Comparison of ENCODE assay signal across 12 mouse cellular contexts in the genomic region with DNA sequence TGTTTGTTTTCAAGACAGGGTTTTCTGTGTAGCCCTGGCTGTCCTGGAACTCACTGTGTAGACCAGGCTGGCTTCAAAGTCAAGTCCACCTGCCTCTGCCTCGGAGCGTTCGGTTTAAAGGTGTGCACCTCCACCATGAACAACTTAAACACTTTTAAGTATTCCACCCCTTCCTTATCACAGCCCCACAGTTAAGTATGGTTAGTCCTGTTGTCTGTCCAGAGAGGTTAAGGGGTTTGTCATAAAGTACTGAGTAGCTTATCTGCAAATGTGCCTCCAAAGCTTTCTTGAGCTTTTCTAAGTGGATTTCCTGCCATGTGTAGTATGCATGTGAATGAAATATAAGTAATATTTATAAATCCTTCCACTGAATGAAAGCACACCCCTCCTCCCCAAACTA. TPM values are rescaled to one million over a fixed set of nuclear protein-coding genes. Genes with fewer than 3 reads are reported as not detected.
DNase-seq lines count a peak whose midpoint lies in the region; ATAC-seq lines count a peak whose summit lies in the region.
"Had no signal": no experiment of that assay in that cellular context is flagged by ENCODE, and none has a peak within 500 bp of the region (broad histone marks: within the 10 kb centered on the region; RNA-seq: fewer than 3 reads in every experiment).

No protein-coding gene starts in this region.

- H3K4me2 ChIP-seq in hindbrain, embryonic 15.5 days = peak overlapping the region; percentile 28; the same call in 1 of the 2 replicates
- no peak overlapping the region for H3K4me2 ChIP-seq in hindbrain, embryonic 16.5 days (ENCODE audit: low read length)
- H3K4me2 ChIP-seq in liver, embryonic 16.5 days (ENCODE audit: low read depth, low read length) = peak overlapping the region; percentile 79

- DNase-seq in c-Kit-positive CD71-positive TER-119-positive erythroid progenitor cells, embryonic 14.5 days (ENCODE audit: low spot score) = peak; percentile 58
- no peak for DNase-seq in layer of hippocampus, postnatal 25 days (ENCODE audit: extremely low spot score in 1 of 2, low spot score in 1 of 2)
- no peak for DNase-seq in kidney, postnatal 36 days
- DNase-seq: lung, postnatal 36 days; right cerebral cortex, postnatal 14 days had no signal

- no peak overlapping the region for H3K27ac ChIP-seq in hindbrain, embryonic 15.5 days (replicated peaks)
- H3K27ac ChIP-seq in hindbrain, embryonic 16.5 days (ENCODE audit: low read depth, low read length) = no peak overlapping the region
- H3K27ac ChIP-seq in liver, embryonic 16.5 days (ENCODE audit: low read length) = peak overlapping the region; percentile 73
- H3K27ac ChIP-seq: intestine, embryonic 15.5 days had no signal

- 0 out of 2 replicates have a peak overlapping the region, but pooled peaks have one; percentile 13 for H3K9ac ChIP-seq in hindbrain, embryonic 15.5 days
- H3K9ac ChIP-seq in hindbrain, embryonic 16.5 days (ENCODE audit: low read depth, low read length) = no peak overlapping the region
- H3K9ac ChIP-seq in liver, embryonic 16.5 days (ENCODE audit: low read depth, low read length) = peak overlapping the region; percentile 49

- no peaks in the 10 kb centered on the region for H3K9me3 ChIP-seq in erythroblast, embryonic 14.5 days (ENCODE audit: control insufficient read depth, low read length)
- H3K9me3 ChIP-seq in hindbrain, embryonic 15.5 days = no peaks in the 10 kb centered on the region
- H3K9me3 ChIP-seq in hindbrain, embryonic 16.5 days (ENCODE audit: control insufficient read depth, low read length) = no peaks in the 10 kb centered on the region
- no peaks in the 10 kb centered on the region for H3K9me3 ChIP-seq in liver, embryonic 16.5 days (replicated peaks; ENCODE audit: control insufficient read depth, low read length)
- H3K9me3 ChIP-seq: intestine, embryonic 15.5 days had no signal

- no peaks in the 10 kb centered on the region for H3K27me3 ChIP-seq in erythroblast, embryonic 14.5 days (ENCODE audit: control insufficient read depth)
- H3K27me3 ChIP-seq in hindbrain, embryonic 15.5 days = no peaks in the 10 kb centered on the region
- no peaks in the 10 kb centered on the region for H3K27me3 ChIP-seq in hindbrain, embryonic 16.5 days (replicated peaks; ENCODE audit: control insufficient read depth, insufficient read depth, low read length)
- H3K27me3 ChIP-seq in liver, embryonic 16.5 days (ENCODE audit: control insufficient read depth, insufficient read depth, low read depth, low read length) = no peaks in the 10 kb centered on the region
- H3K27me3 ChIP-seq: intestine, embryonic 15.5 days had no signal

- peaks cover 55% of the 10 kb centered on the region for H3K4me1 ChIP-seq in erythroblast, embryonic 14.5 days (ENCODE audit: control insufficient read depth)
- H3K4me1 ChIP-seq in hindbrain, embryonic 15.5 days (replicated peaks) = peaks cover 21% of the 10 kb centered on the region
- H3K4me1 ChIP-seq in hindbrain, embryonic 16.5 days (ENCODE audit: control insufficient read depth, insufficient read depth, low read depth, low read length) = peaks cover 12% of the 10 kb centered on the region
- peaks cover 35% of the 10 kb centered on the region for H3K4me1 ChIP-seq in liver, embryonic 16.5 days (ENCODE audit: control insufficient read depth, low read depth, low read length)

- peak overlapping the region; percentile 87 for H3K4me3 ChIP-seq in erythroblast, embryonic 14.5 days (replicated peaks)
- no peak overlapping the region for H3K4me3 ChIP-seq in hindbrain, embryonic 15.5 days
- no peak overlapping the region for H3K4me3 ChIP-seq in hindbrain, embryonic 16.5 days (ENCODE audit: low read length)
- peak overlapping the region; percentile 44 for H3K4me3 ChIP-seq in liver, embryonic 16.5 days (ENCODE audit: low read depth, low read length)

- ATAC-seq in erythroblast, adult 5-6 weeks (replicated peaks; ENCODE audit: low FRiP score, poor library complexity, severe bottlenecking) = no peak
- ATAC-seq in hindbrain, embryonic 15.5 days (ENCODE audit: low FRiP score, low read depth) = no peak
- no peak for ATAC-seq in hindbrain, embryonic 16.5 days
- ATAC-seq in liver, embryonic 16.5 days (ENCODE audit: low read depth) = peak; percentile 22
- ATAC-seq: intestine, embryonic 15.5 days had no signal

- 97% methylated on average over 3 of the region's 3 CpGs for WGBS in hindbrain, embryonic 15.5 days
- 91% methylated on average over 3 of the region's 3 CpGs for WGBS in hindbrain, embryonic 16.5 days
- WGBS in liver, embryonic 16.5 days (ENCODE audit: insufficient replicate concordance) = 16% methylated on average over 3 of the region's 3 CpGs

- H3K36me3 ChIP-seq in erythroblast, embryonic 14.5 days (ENCODE audit: control insufficient read depth) = peaks cover 43% of the 10 kb centered on the region
- H3K36me3 ChIP-seq in hindbrain, embryonic 15.5 days = no peaks in the 10 kb centered on the region
- H3K36me3 ChIP-seq in hindbrain, embryonic 16.5 days (ENCODE audit: control insufficient read depth, insufficient read depth, low read length) = no peaks in the 10 kb centered on the region
- H3K36me3 ChIP-seq in liver, embryonic 16.5 days (ENCODE audit: control insufficient read depth, insufficient read depth) = no peaks in the 10 kb centered on the region
- H3K36me3 ChIP-seq: intestine, embryonic 15.5 days had no signal

RNA-seq across cellular contexts. Expression of gene Taf12, which starts 1.8 kb away (rescaled TPM):
- polyA plus RNA-seq in erythroblast, embryonic 14.5 days (2012) = 4.6 and 6.2 TPM in 2 replicates
- total RNA-seq in erythroblast, adult 5-6 weeks (2015; ENCODE audit: low replicate concordance) = 10.2 and 13.0 TPM in 2 replicates
- 8.9 and 18.8 TPM in 2 replicates for total RNA-seq in erythroblast, adult 5-6 weeks (2017; ENCODE audit: low replicate concordance)
- 41.8 and 42.3 TPM in 2 replicates for polyA plus RNA-seq in hindbrain, embryonic 15.5 days (2015; fragmentation: Nextera tagmentation; extraction: Ambion mirVana)
- polyA plus RNA-seq in hindbrain, embryonic 16.5 days (2015; fragmentation: Nextera tagmentation; extraction: Ambion mirVana) = 37.5 and 40.3 TPM in 2 replicates
- 31.0 and 35.3 TPM in 2 replicates for polyA plus RNA-seq in liver, embryonic 16.5 days (2015; fragmentation: Nextera tagmentation; extraction: Ambion mirVana)
- 10 to 100 TPM; 19.2 to 26.8 TPM for total RNA-seq in layer of hippocampus, postnatal 25 days (2021)

RNA-seq across cellular contexts. Expression of gene Gmeb1, which starts 14.5 kb away (rescaled TPM):
- polyA plus RNA-seq in erythroblast, embryonic 14.5 days (2012) = 1.8 and 2.8 TPM in 2 replicates
- 7.5 and 12.5 TPM in 2 replicates for total RNA-seq in erythroblast, adult 5-6 weeks (2015; ENCODE audit: low replicate concordance)
- total RNA-seq in erythroblast, adult 5-6 weeks (2017; ENCODE audit: low replicate concordance) = 10.3 and 12.5 TPM in 2 replicates
- 38.8 and 44.0 TPM in 2 replicates for polyA plus RNA-seq in hindbrain, embryonic 15.5 days (2015; fragmentation: Nextera tagmentation; extraction: Ambion mirVana)
- polyA plus RNA-seq in hindbrain, embryonic 16.5 days (2015; fragmentation: Nextera tagmentation; extraction: Ambion mirVana) = 37.6 and 38.1 TPM in 2 replicates
- 12.2 and 12.7 TPM in 2 replicates for polyA plus RNA-seq in liver, embryonic 16.5 days (2015; fragmentation: Nextera tagmentation; extraction: Ambion mirVana)
- 10 to 100 TPM; 21.9 to 26.9 TPM for total RNA-seq in layer of hippocampus, postnatal 25 days (2021)

RNA-seq across cellular contexts. Expression of gene Rab42, which starts 27.2 kb away (rescaled TPM):
- polyA plus RNA-seq in erythroblast, embryonic 14.5 days (2012) = 0.05 TPM in 1 of 2 replicates, not detected in the other
- not detected in 2 replicates for total RNA-seq in erythroblast, adult 5-6 weeks (2015; ENCODE audit: low replicate concordance)
- not detected in 2 replicates for total RNA-seq in erythroblast, adult 5-6 weeks (2017; ENCODE audit: low replicate concordance)
- polyA plus RNA-seq in hindbrain, embryonic 15.5 days (2015; fragmentation: Nextera tagmentation; extraction: Ambion mirVana) = 3.1 and 3.4 TPM in 2 replicates
- 3.9 and 4.8 TPM in 2 replicates for polyA plus RNA-seq in hindbrain, embryonic 16.5 days (2015; fragmentation: Nextera tagmentation; extraction: Ambion mirVana)
- 0.41 and 0.61 TPM in 2 replicates for polyA plus RNA-seq in liver, embryonic 16.5 days (2015; fragmentation: Nextera tagmentation; extraction: Ambion mirVana)
- total RNA-seq in layer of hippocampus, postnatal 25 days (2021) = 1 to 10 TPM; 1.7 TPM
- total RNA-seq: granulocyte monocyte progenitor cell, adult 5-6 weeks had no signal

RNA-seq across cellular contexts. Expression of gene Trnau1ap, which starts 53.4 kb away (rescaled TPM):
- 1.7 and 2.4 TPM in 2 replicates for polyA plus RNA-seq in erythroblast, embryonic 14.5 days (2012)
- 11.9 and 12.5 TPM in 2 replicates for total RNA-seq in erythroblast, adult 5-6 weeks (2015; ENCODE audit: low replicate concordance)
- 12.4 and 13.2 TPM in 2 replicates for total RNA-seq in erythroblast, adult 5-6 weeks (2017; ENCODE audit: low replicate concordance)
- polyA plus RNA-seq in hindbrain, embryonic 15.5 days (2015; fragmentation: Nextera tagmentation; extraction: Ambion mirVana) = 71.9 and 80.2 TPM in 2 replicates
- 75.2 and 77.9 TPM in 2 replicates for polyA plus RNA-seq in hindbrain, embryonic 16.5 days (2015; fragmentation: Nextera tagmentation; extraction: Ambion mirVana)
- polyA plus RNA-seq in liver, embryonic 16.5 days (2015; fragmentation: Nextera tagmentation; extraction: Ambion mirVana) = 26.9 and 27.3 TPM in 2 replicates
- 10 to 100 TPM; 19.6 to 23.2 TPM for total RNA-seq in layer of hippocampus, postnatal 25 days (2021)

Comparison
In these comparisons a context has a peak if more than half of its experiments do, and no peak if none do; other contexts are left out.
1. H3K4me3 ChIP-seq: peak in erythroblast, embryonic 14.5 days (single experiment) and liver, embryonic 16.5 days (single experiment); none in hindbrain, embryonic 15.5 days (single experiment) and hindbrain, embryonic 16.5 days (single experiment).